Mouse (Mus musculus) spleen, adult 2 months (tissue): ENCODE data around the gene Gm13285. TPM values are rescaled to one million over a fixed set of nuclear protein-coding genes. Genes with fewer than 3 reads are reported as not detected.
"Not testable (repeated sequence)": the region's sequence is repeated elsewhere in the genome, so short reads cannot be mapped to it uniquely, and the experiment has no call there.

ENCODE experiments used
- DNase-seq, 2 experiments: peaks; one replicate each; pipeline versions ENCODE4 v3.0.0 to v3.0.0-alpha.2; 2012 to 2021; ENCODE audit warnings: low spot score in 2 of 2, low read depth in 1 of 2
- H3K27ac ChIP-seq: fragments of 200-500 bp; 2 replicates; pipeline ENCODE4 v1.5.1; 2012; ENCODE audit warnings: low read length, inconsistent platforms; ENCODE audit not compliant: insufficient read depth
- H3K27me3 ChIP-seq: fragments of 200-500 bp; 2 replicates; pipeline ENCODE4 v1.6.1; 2012; ENCODE audit warnings: mild to moderate bottlenecking, moderate library complexity, low read length, inconsistent platforms; ENCODE audit not compliant: control insufficient read depth, insufficient read depth
- H3K36me3 ChIP-seq: fragments of 200-500 bp; 2 replicates; pipeline ENCODE4 v1.6.1; 2012; ENCODE audit warnings: mild to moderate bottlenecking, low read length, inconsistent platforms; ENCODE audit not compliant: control insufficient read depth, insufficient read depth
- H3K4me1 ChIP-seq: fragments of 200-500 bp; 2 replicates; pipeline ENCODE4 v1.6.1; 2011; ENCODE audit warnings: inconsistent platforms; ENCODE audit not compliant: control insufficient read depth, insufficient read depth, insufficient read length
- H3K4me3 ChIP-seq: fragments of 200-500 bp; 2 replicates; pipeline ENCODE4 v1.5.1; 2011; ENCODE audit warnings: mild to moderate bottlenecking, inconsistent platforms; ENCODE audit not compliant: insufficient read depth, insufficient read length; ENCODE audit errors: extremely low read depth
- CTCF ChIP-seq: fragments of 200-500 bp; IDR thresholded peaks from 2 replicates; pipeline ENCODE4 v1.5.1; 2011; ENCODE audit warnings: mild to moderate bottlenecking, inconsistent platforms; ENCODE audit not compliant: insufficient read depth, insufficient read length, insufficient replicate concordance; ENCODE audit errors: extremely low read depth
- POLR2A ChIP-seq: fragments of 200-500 bp; IDR thresholded peaks from 2 replicates; pipeline ENCODE4 v1.6.1; 2011; ENCODE audit warnings: low read depth, low read length, inconsistent platforms
- WGBS: fragments of 180-500 bp; shearing (Covaris S2); methylation state at CpG from one replicate; pipeline ENCODE4 v1.1.7; 2018; 5-methylcytosine and 5-hydroxymethylcytosine counted together
- polyA plus RNA-seq: library from polyadenylated mRNA; depleted of rRNA; stranded (reverse); fragments of >200 nt; gene quantifications from 2 replicates; pipeline ENCODE4 v1.2.3, GENCODE M21; 2012

Gm13285 gene
- polyA plus RNA-seq, 1 experiment: not detected

- DNase-seq: peak in 1 of 2 experiments; percentile 63
- H3K4me1 ChIP-seq, H3K36me3 ChIP-seq, H3K27me3 ChIP-seq, H3K4me3 ChIP-seq, H3K27ac ChIP-seq: not testable (repeated sequence)
- WGBS: 0% methylated on average over 1 of the region's 28 CpGs
- TF ChIP-seq CTCF: peak; percentile 28; the same call in 1 of the 2 replicates
Measured at GRCm38 (mm10) chr4:88788402-88788801, 11.1 kb upstream of the Gm13285 start, which contains the start of gene Gm13277. Gm13277 (plus strand) TSS chr4:88788632.

GRCm38 (mm10) chr4:88791250-88791649 is 8.2 kb upstream of the Gm13285 start, which contains the start of gene Gm13278:
Gm13278 (plus strand) TSS chr4:88791550.
- not testable (repeated sequence) for H3K27ac ChIP-seq, H3K4me3 ChIP-seq, DNase-seq, H3K4me1 ChIP-seq, H3K36me3 ChIP-seq, H3K27me3 ChIP-seq
- WGBS: no CpG with 5 or more reads among the region's 28 CpGs

- not testable (repeated sequence) for H3K4me3 ChIP-seq, H3K36me3 ChIP-seq, H3K27me3 ChIP-seq, H3K27ac ChIP-seq, H3K4me1 ChIP-seq
- 3% methylated on average over 17 of the region's 52 CpGs for WGBS
- peak in 1 of 2 experiments; percentile 56 for DNase-seq
Measured at GRCm38 (mm10) chr4:88793936-88794675, 5.4 kb upstream of the Gm13285 start, which contains the start of gene Gm13275. Gm13275 (plus strand) TSS chr4:88794487.

GRCm38 (mm10) chr4:88797097-88797496 is 2.4 kb upstream of the Gm13285 start, which contains the start of gene Gm13279:
Gm13279 (plus strand) TSS chr4:88797397.
- not testable (repeated sequence) for H3K36me3 ChIP-seq, H3K4me1 ChIP-seq, H3K4me3 ChIP-seq, H3K27ac ChIP-seq, H3K27me3 ChIP-seq, DNase-seq
- WGBS: no CpG with 5 or more reads among the region's 28 CpGs

- H3K27ac ChIP-seq, H3K4me3 ChIP-seq, H3K27me3 ChIP-seq, DNase-seq, H3K36me3 ChIP-seq, H3K4me1 ChIP-seq: not testable (repeated sequence)
- WGBS: no CpG with 5 or more reads among the region's 29 CpGs
Measured at GRCm38 (mm10) chr4:88802954-88803353, 3.5 kb downstream of the Gm13285 start, which contains the start of gene Gm13287. Gm13287 (plus strand) TSS chr4:88803254.

- not testable (repeated sequence) for H3K27me3 ChIP-seq, DNase-seq, H3K4me1 ChIP-seq, H3K36me3 ChIP-seq, H3K27ac ChIP-seq
- H3K4me3 ChIP-seq: 0 out of 2 replicates have a peak within 1 kb of the TSS, but pooled peaks have one; percentile 27
- WGBS: no CpG with 5 or more reads among the region's 8 CpGs
Measured at GRCm38 (mm10) chr4:88805231-88805630, 5.8 kb downstream of the Gm13285 start, which contains the start of gene Gm13288. Gm13288 (plus strand) TSS chr4:88805531.

GRCm38 (mm10) chr4:88805761-88806160 is 6.3 kb downstream of the Gm13285 start:
- H3K27ac ChIP-seq, DNase-seq, H3K36me3 ChIP-seq, H3K4me1 ChIP-seq, H3K27me3 ChIP-seq: not testable (repeated sequence)
- 0% methylated on average over 3 of the region's 34 CpGs for WGBS
- 0 out of 2 replicates have a peak overlapping the region, but pooled peaks have one; percentile 27 for H3K4me3 ChIP-seq

- Histone ChIP-seq H3K27ac (no peak within 1 kb of the TSS), H3K4me3 (no peak within 1 kb of the TSS), H3K4me1 (no peaks in the 10 kb centered on the region), H3K27me3 (no peaks in the 10 kb centered on the region), H3K36me3 (no peaks in the 10 kb centered on the region)
- 61% methylated on average over 3 of the region's 3 CpGs for WGBS
- DNase-seq: no peak
- TF ChIP-seq POLR2A (no peak), CTCF (no peak)
Measured at GRCm38 (mm10) chr4:88815928-88816327, 16.5 kb downstream of the Gm13285 start, which contains the start of gene Ifna7. Ifna7 (plus strand) TSS chr4:88816228.
